Mouse (Mus musculus) left cerebral cortex, postnatal 4 days (tissue): ENCODE measurements around the gene Tmem131l. TPM values are rescaled to one million over a fixed set of nuclear protein-coding genes. Genes with fewer than 3 reads are reported as not detected.
A peak's percentile ranks its signal among the peaks of the same experiment; 100 is the strongest.

ENCODE experiments used
- DNase-seq: peaks from one replicate; pipeline ENCODE4 v3.0.0-alpha.2; 2022
- intact Hi-C: fragments of 180-260 bp; cut with DNase I; formaldehyde crosslinking; loops from one replicate; pipeline ENCODE4 v1.15.1; 2025
- total RNA-seq, 2 experiments: library from RNA; stranded (reverse); gene quantifications; 2 replicates each; pipeline ENCODE4 v1.2.3; 2021

Tmem131l gene
- total RNA-seq, 2 experiments from 2014 or later = 91.8 to 110 TPM

DNA sequence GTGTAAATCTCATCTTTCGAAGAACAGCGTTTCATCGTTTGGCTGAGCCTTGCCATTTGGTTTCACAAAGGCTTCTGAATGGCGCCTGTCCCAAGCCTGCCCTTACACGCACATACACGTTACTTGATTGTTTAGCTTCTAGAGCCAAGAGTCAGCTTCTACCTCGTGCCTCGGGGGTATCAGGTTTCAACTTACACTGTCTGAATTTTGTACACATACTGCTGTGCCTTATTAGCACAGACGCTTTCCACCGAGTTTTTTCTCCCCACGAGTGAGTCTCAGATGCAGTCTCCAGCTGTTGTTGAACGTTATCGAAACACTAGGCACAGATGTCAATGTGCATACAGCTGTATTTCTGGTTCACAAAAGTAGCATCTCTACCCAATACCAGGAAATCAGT, 19.3 kb upstream of the Tmem131l start:
- DNase-seq = no peak
- intact Hi-C loops = no loop called here

DNA sequence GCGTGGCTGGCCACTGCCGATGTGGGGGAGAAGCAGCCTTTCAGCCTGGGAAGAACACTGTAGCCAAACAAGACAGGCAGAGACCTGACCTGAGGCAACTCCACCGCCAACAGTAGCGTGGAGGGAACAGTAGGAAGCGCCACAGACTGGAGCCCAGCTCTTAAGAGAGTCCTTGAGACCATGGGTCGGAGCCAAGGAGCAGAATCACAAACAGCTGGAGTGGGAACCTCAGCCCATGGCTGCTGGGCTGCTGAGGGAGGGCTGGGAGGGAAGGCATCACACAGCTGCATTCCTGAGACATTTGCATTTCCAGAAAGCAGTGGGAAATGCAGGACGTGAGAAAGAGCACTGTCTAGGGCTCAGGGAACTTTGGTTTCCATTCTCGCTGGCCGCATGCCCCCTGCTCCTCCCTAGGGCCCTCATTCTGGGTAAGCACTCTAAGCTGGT, 8.8 kb upstream of the Tmem131l start:
- intact Hi-C loops = no loop called here
- no peak for DNase-seq

DNA sequence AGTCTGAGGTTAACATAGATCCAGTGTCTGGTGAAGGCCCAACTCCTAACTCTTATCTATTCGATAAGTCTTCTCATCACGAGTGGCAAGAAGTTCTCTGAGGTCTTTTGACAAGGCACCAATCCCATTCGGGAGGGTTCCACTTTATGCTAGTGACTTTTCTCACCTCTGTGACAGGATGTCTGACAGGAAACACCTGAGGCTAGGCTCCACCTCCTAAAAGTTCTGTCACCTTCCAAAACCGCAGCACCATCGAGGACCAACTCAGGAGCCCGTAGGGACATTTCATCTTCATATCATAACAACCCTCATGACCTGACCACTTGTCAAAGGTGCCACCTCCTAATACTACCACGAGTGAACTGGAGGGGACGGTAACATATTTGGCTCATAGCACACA, 6.2 kb upstream of the Tmem131l start:
- intact Hi-C loops = no loop called here
- no peak for DNase-seq

DNA sequence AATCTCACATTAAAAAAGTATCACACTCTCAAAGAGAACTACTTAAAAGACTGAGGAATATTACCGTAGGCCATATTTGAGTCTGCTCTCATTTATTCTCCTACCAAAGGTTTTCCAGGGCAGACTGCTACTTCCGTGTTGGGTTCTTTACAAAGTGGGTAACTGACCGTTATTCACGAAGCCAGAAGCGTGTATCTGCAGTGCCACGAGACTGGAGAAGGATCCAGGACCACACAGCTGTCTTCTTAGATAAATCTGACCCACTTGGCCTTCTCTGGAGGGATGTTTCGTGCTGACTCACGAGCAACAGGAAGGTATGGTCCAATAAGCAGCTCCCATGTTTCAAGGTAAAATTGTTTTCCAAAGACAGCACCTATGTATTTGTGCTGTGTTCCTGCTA, 1.8 kb upstream of the Tmem131l start:
- DNase-seq = no peak

DNA sequence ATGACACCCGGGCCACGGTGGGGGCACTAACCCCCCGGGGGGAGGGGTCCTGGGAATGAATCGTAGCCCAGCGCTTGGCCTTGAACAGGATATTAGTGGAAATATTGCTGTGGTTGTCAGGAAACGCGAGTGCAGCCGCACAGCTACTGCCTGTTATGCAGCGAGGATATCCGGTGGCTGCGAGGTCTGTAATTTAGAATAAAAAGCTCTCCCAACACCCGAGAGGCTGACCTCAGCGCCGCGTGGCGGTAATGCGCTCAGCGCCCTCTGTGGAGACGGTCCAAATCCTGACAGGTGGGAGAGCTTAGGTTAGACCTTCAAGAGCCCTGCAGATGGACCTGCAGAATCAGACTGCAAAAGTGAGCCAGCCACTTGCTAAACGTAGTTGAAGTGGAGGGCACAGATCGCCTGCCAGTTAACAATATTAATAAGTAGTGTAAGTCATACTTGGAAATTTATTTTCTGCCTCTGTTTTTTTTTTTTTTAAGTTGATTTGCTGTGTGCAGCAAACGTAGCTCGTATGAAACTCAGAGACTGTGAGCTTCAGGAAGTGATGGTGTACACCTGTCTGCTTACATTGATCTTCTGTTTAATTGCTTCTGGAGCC, 604 bp upstream of the Tmem131l start:
- no peak for DNase-seq
- intact Hi-C loops = loop anchor here (5.0 kb wide), 1 partner anchor 112 kb away; no protein-coding TSS in a partner anchor

More for the DNA sequence above, 1.8 kb upstream of the Tmem131l start:
- intact Hi-C loops = loop anchor here (5.0 kb wide), 1 partner anchor 111 kb away; no protein-coding TSS in a partner anchor

DNA sequence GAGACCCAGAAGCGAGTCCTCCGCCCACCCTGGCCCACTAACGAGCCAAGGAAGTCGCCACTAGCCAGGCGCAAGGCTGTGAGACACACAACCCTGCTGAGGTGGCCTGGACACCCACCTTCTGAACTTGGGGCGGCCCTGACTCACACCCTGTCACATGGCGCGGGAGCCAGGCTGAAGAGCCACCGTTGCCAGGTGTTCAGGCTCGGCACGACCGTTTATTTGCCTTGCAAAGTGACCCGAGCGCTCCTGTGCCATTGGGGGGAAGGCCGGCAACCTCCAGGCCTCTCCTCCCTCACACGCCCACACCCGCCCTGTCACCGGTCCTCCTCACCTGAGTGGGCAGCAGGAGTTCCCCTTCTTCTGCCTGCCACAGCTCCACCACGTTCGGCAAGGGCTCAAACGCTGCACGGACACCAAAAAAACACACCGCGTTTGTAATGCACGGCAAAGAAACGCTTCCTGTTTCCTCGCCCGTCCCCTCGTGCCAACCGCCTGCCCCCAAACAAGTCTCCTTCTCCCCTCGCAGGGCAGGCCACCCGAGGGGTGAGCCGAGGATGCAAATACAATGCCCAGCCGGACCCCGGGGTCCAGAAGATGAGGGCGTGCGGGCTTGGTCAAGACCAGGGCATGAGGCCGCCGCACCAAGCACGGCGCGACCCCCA, 862 bp downstream of the Tmem131l start:
- DNase-seq = peak; percentile 36
- intact Hi-C loops = loop anchor here (5.0 kb wide), 1 partner anchor 97 kb away; no protein-coding TSS in a partner anchor

DNA sequence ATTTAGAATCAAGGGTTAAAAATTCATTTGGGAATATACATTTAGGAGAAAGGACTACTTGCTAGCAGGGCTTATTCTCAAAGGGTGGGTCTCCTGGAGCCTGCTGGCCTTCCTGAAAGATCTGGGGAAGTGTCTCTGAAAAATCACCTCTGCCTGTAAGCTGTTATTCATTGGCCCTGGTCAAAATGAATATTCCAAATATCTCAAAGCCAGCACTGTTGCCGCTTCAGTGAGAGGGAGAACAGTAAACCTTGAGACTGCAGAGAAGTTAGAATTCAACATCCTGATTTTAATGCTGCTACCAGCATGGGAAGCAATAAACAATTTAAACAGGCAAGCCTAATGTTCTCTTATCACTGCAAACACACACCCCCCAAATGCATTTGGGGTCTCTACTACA, 1.8 kb downstream of the Tmem131l start:
- intact Hi-C loops = loop anchor here (5.0 kb wide), 1 partner anchor 96 kb away; no protein-coding TSS in a partner anchor
- DNase-seq = no peak

DNA sequence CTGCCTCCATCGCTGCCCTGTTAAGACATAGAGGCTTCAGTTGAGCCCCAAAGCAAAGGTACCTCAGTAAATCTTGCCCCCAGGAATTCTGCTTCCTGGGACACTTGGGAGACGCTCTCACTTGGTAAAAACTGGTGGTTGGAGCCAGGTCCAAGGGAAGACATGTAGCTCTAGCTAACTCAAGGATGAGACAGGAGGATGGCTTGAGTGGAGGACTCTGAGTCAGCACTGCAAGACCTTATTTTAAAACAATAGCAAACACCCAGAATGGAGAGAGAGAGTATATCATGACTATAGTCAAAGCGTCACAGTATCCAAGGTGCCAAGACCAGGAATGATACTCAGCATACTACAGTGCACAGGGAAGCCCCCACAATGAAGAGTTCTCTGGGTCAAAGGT, 2.4 kb downstream of the Tmem131l start:
- intact Hi-C loops = loop anchor here (5.0 kb wide), 1 partner anchor 95 kb away; no protein-coding TSS in a partner anchor
- no peak for DNase-seq

DNA sequence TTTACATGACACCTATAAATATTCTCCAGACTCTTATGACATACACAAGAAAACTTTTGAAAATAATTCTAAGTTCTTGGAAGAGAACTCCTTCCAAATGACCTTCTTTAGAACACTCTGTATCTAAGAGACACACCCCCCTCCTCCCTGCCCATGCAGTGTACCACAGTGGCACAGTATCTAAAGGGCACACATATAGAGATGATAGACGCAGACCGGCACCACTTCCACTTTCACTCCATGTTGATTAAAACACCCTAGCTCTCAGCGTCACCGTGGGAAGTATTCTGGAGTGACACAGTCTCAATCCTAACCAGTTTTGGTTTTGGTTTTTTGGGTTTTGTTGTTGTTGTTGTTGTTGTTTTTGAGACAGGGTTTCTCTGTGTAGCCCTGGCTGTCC, 3.1 kb downstream of the Tmem131l start:
- no peak for DNase-seq
- intact Hi-C loops = loop anchor here (5.0 kb wide), 1 partner anchor 95 kb away; no protein-coding TSS in a partner anchor

DNA sequence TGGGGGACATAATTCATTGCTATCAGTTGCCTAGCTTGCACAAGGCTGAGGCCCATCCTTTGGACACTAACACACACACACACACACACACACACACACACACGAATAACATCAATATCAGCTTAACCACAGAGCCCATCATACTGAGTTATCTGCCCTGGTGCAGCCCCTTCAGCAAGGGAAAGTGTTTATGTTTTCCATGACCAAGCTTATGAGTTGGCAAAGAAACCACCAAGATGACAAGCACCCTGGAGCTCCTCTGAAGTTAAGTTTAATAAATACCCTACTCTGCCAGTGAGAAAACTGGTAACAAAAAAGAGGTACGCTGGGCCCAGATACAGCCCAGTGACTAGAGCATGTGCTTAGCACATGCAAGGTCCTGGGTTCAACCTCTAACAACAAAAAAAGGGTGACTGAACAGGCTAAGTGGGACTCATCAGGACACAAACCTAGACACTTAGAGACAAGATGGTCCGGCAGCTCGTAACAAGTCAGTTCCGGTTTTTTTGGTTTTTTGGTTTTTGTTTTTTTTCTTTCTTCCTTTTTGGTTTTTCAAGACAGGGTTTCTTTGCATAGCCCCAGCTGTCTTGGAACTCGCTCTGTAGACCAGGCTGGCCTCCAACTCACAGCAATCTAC, 4.1 kb downstream of the Tmem131l start:
- no peak for DNase-seq
- intact Hi-C loops = loop anchor here (5.0 kb wide), 1 partner anchor 94 kb away; no protein-coding TSS in a partner anchor

DNA sequence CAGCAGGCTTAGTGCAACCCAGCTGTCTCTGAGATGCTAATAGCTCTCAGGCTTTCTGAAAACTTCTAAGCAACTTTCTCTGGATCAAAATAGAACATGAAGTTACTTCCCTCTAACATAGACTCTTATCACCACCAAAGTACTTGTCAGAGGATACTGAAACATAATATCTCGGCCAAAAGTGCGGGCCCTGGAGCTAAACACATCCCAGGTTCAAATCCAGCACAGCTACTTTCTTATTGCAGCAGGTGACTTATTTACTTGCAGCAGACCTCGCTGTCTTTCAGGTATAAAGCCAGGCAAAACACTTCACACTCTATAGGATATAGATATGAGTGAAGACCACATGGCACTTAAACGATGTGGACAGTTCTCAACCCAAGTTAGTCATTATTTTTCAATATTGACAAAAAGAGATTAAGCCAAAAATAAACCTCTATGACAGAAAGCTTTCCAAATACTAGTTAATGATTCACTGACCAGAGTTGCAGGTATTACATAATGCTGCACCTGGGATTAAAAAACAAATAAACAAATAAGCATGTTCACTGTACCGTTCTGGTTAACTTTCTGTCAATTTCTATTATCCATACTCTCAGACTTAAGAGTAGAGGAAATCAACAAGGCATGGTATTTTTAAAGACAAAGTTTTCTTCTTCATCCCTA, 5.7 kb downstream of the Tmem131l start:
- intact Hi-C loops = no loop called here
- no peak for DNase-seq

DNA sequence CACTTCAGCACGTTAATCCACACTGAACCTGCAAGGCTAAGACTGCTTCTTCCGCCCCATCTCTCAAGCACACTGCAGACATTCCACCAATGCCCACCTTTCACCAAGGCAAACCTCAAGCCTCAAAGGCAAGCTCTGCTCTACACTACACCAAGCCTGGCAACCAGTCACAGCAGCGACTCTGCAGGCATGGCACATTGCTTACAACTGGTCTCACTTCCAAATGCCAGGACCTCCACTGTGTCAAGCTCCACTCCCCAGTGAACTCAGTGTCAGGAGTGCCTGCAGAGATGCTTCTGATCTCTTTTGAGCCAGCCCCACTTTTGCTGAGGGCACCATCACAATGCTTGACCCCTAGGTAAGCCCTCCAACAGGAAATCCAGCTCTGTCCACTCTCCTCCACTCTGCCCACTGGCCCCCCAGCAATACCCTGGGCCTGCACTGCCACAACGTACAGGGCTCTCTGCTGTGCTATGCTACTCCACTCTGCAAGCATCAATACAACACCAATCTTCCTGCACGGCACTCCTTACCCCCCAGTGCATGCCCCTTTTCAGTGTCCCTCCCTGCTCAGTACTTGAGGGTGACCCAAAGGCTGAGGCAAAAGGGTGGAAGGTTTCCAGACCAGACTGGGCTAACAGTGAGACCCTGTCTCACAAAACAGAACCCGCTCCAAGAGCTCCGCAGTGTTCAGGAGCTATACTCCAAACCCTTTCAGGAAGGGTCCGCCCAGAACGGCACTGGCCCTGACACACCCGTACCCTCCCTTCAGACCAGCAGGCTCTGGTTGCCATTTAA, 6.8 kb downstream of the Tmem131l start:
- DNase-seq = no peak
- intact Hi-C loops = no loop called here

DNA sequence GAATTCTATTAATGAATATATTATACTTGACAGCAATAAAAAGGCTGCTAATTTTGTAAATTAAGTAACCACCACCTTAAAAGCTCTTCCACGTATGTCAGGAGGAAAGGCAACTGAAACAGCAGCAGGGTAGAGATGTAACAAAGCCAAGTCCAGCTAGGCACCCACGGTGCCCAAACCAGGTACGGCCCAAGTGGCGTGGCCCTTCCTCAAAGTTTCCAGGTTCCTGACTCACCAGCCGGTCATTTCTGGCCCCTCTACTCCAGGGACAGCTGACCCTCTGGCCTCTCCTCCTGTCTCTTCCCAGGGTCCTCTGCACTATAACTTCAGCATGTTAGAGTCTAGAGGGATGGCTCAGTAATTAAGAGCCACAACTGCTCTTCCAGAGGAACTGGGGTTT, 7.6 kb downstream of the Tmem131l start:
- DNase-seq = no peak
- intact Hi-C loops = no loop called here

DNA sequence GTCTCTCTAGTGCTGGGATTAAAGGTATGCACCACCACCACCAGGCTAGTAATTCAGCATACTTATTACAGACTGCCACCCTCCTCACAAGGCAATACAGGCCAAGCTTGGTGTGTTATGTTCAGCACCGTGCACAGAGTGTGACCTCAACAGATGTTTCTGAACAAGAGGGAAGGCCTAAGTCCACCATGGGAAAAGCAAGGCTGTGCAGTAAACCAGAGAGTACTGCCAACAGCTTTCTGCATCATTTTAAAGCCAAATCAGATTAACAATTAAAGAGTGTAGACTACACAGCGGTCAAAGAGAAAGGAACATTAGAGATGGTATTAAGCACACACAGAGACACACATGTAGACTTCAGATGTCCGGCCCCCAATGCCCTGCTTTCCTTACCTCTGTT, 8.8 kb downstream of the Tmem131l start:
- intact Hi-C loops = no loop called here
- no peak for DNase-seq

DNA sequence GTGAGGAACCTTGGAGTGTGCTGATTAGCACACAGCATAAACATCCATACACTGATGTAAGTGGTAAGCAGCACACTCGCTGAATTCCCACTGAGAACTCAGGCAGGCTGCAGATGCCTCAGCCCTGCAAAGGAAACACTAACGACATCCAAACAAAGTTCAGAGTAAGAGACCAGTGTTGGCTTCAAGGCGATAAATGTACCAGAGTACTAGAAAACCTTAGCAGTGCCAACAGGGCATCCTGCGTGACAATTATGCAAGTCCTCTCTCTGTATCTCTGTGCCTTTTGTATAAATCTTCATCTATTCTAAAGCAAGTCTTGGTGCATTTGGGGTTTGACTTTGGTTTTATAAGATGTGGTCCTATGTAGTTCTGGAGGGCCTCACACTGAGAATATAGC, 11.0 kb downstream of the Tmem131l start:
- no peak for DNase-seq
- intact Hi-C loops = no loop called here

DNA sequence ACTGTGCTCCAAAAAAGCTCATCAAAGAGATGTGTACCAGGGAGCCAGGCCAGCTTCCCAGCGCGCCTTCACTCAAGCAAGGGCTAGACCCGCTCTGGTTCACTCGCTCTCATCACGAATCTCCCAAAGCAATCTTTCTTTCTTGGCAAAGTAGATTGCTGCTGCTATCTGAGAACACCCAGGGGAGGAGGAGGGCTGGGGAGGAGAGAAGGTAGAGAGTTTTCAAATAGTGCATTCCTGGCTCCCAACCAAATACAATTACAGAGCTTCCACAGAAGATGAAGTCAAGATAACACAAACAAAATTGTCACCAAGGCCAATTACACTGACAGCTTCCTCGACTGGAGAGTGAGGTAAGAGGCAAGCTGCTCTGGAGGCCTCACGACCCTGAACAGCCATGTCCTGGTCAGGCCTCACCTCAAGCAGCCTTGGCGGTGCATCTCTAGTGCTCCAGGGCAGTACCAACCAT, 12.2 kb downstream of the Tmem131l start:
- intact Hi-C loops = no loop called here

DNA sequence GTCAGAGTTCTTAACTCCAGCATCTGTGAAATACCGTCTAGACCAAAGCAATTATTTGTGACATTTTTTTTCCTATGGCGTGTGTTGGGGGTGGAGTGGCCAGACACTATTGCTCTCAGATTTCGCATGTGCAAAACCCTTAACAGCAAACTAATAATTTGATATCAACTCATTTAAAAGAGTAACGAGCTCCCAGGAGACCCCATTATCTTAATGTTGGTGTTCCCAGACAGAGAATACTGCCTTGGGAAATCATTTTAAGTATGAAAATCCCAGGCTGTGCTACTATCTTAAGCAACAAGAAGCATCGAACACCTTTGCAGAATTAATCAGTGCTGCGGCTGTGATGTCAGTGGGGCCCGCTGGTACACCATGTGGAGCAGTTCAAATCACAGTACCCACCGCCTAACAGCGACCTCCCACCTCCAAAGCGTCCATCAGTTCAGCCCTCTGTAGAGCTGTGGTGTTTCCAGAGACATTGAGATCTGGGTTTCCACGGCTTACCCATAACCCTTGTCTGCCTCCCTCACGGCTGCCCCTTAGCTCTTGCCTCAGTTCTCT, 15.4 kb downstream of the Tmem131l start:
- intact Hi-C loops = no loop called here
- no peak for DNase-seq

More for the DNA sequence above, 12.2 kb downstream of the Tmem131l start:
- no peak for DNase-seq

DNA sequence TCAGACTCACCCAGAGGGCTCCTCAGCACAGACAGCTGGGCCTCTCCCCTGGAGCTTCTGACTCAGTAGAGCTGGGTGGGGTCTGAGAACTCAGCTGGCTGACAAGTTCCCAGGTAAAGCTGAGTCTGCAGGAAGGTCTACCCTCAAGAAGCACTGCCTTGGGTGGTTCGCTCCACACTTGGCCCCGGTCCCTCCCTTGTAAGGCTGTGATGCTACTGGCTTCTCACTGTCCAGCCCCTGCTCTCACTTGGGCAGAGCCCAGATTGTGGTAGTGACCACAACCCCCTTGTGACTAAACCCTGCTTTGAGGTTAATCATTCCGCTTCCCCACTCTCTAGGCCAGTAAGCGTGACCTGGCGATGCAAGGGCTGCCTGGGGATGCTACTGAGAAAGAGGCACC, 17.3 kb downstream of the Tmem131l start:
- no peak for DNase-seq
- intact Hi-C loops = no loop called here

DNA sequence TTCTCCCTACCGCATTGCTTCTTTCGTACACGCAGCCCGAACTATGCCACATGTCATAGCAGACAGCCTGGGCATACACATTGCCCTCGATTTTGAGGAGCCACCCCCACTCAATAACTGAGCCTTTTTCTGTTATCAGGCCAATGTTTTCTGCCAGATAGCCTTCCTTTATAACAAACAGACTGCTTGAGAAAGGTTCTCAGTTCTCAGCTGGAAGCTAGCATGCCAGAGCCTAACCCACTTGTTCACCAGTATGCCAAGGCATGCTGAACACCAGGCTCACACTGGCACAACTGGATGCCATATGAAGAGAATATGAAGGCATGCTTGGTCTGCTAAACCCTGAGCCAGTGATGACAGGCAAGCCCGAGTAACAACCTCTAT, 17.8 kb downstream of the Tmem131l start:
- intact Hi-C loops = no loop called here
- no peak for DNase-seq
